Mouse (Mus musculus) liver, adult 2 months (tissue): ENCODE data around the gene Med16. TPM values are rescaled to one million over a fixed set of nuclear protein-coding genes. Genes with fewer than 3 reads are reported as not detected.
A peak's percentile ranks its signal among the peaks of the same experiment; 100 is the strongest.

ENCODE experiments used
- DNase-seq: peaks from one replicate; pipeline ENCODE4 v3.0.0-alpha.2; 2011; ENCODE audit warnings: low read depth, low spot score; ENCODE audit errors: extremely low read depth
- H3K27ac ChIP-seq: fragments of 200-500 bp; replicated peaks from 2 replicates; pipeline ENCODE4 v1.5.1; 2012; ENCODE audit warnings: low read depth, mild to moderate bottlenecking, control low read depth, inconsistent platforms, low read length; ENCODE audit not compliant: insufficient read depth
- H3K27me3 ChIP-seq: fragments of 200-500 bp; 2 replicates; pipeline ENCODE4 v1.6.1; 2012; ENCODE audit warnings: mild to moderate bottlenecking, moderate library complexity, low read length, inconsistent platforms; ENCODE audit not compliant: control insufficient read depth, insufficient read depth
- H3K36me3 ChIP-seq: fragments of 200-500 bp; 2 replicates; pipeline ENCODE4 v1.6.1; 2012; ENCODE audit warnings: low read length, inconsistent platforms; ENCODE audit not compliant: control insufficient read depth, insufficient read depth
- H3K4me1 ChIP-seq: fragments of 200-500 bp; 2 replicates; pipeline ENCODE4 v1.6.1; 2011; ENCODE audit warnings: low read length; ENCODE audit not compliant: control insufficient read depth, insufficient read depth
- H3K4me3 ChIP-seq: fragments of 200-500 bp; 2 replicates; pipeline ENCODE4 v1.5.1; 2011; ENCODE audit warnings: low read depth, mild to moderate bottlenecking, control low read depth, low read length, moderate library complexity; ENCODE audit not compliant: insufficient read depth
- H3K79me2 ChIP-seq: fragments of 200-500 bp; 2 replicates; pipeline ENCODE4 v1.6.1; 2012; ENCODE audit warnings: inconsistent platforms, mild to moderate bottlenecking, low read length, moderate library complexity; ENCODE audit not compliant: control insufficient read depth, insufficient read depth
- H3K9ac ChIP-seq: fragments of 200-500 bp; 2 replicates; pipeline ENCODE4 v1.6.1; 2012; ENCODE audit warnings: low read depth, mild to moderate bottlenecking, control low read depth, inconsistent platforms, low read length
- CTCF ChIP-seq: fragments of 200-500 bp; IDR thresholded peaks from 2 replicates; pipeline ENCODE4 v1.5.1; 2011; ENCODE audit warnings: low read depth, low read length, control low read depth
- POLR2A ChIP-seq: fragments of 200-500 bp; IDR thresholded peaks from 2 replicates; pipeline ENCODE4 v1.6.1; 2011; ENCODE audit warnings: low read length, control low read depth; ENCODE audit not compliant: insufficient read depth; ENCODE audit errors: extremely low read depth
- WGBS: fragments of 180-500 bp; shearing (Covaris S2); methylation state at CpG from one replicate; pipeline ENCODE4 v1.1.7; 2018; 5-methylcytosine and 5-hydroxymethylcytosine counted together
- polyA plus RNA-seq: library from polyadenylated mRNA; depleted of rRNA; stranded (reverse); fragments of >200 nt; gene quantifications from 2 replicates; pipeline ENCODE4 v1.2.3, GENCODE M21; 2012
- total RNA-seq: library from RNA; depleted of rRNA; stranded (reverse); fragments of >200 nt; gene quantifications from 2 replicates; pipeline ENCODE4 v1.2.3, GENCODE M21; 2014

Gene Med16
- total and polyA plus RNA-seq, 2 experiments: 5.9 to 29.9 TPM

DNA sequence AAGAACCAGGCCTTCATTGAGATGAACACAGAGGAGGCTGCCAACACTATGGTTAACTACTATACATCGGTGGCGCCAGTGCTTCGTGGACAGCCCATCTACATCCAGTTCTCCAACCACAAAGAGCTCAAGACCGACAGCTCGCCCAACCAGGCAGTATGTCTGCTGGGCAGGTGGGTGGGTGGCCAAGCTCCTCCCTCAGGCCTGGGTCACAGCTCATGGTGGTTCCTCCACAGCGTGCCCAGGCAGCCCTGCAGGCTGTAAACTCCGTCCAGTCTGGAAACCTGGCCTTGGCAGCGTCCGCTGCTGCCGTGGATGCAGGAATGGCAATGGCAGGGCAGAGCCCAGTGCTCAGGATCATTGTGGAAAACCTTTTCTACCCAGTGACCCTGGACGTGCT, 49.6 kb downstream of the Med16 start:
- DNase-seq: no peak
- peaks cover 25% of the 10 kb centered on the region for H3K36me3 ChIP-seq
- 80% methylated on average over 11 of the region's 11 CpGs for WGBS

DNA sequence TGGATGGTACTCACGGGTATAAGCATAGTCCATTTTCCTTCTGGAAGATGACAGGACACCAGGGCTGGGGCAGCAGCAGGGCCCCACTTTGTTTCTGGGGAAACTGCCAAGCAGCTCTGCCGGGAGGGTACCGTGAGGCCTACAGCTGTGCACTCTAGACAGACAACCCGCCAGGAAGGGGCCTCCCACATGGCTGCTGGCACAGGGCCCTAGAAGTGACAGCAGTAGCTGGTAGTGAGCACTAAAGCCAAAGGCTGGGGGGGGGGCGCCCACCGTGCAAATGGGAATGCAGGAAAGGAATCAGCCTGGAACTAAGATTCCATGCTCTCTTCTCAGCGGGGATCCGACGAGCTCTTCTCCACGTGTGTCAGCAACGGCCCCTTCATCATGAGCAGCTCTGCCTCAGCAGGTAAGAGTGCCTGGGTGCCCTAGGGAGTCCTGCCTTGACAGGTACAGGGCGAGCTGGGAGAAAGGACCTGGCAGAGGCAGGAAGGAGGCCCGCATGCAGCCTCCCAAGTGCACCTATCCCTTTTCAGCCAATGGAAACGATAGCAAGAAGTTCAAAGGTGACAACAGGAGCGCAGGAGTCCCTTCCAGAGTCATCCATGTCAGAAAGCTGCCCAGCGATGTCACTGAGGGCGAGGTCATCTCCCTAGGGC, 50.2 kb downstream of the Med16 start:
- DNase-seq: peak; percentile 44
- Histone ChIP-seq H3K79me2 (peaks cover 42% of the 10 kb centered on the region), H3K4me3 (no peak overlapping the region), H3K27me3 (no peaks in the 10 kb centered on the region), H3K36me3 (peaks cover 25% of the 10 kb centered on the region), H3K27ac (no peak overlapping the region), H3K4me1 (peaks cover 22% of the 10 kb centered on the region), H3K9ac (no peak overlapping the region)
- 36% methylated on average over 17 of the region's 17 CpGs for WGBS
- TF ChIP-seq CTCF: no peak
- TF ChIP-seq POLR2A: no peak

More for the DNA sequence above, 49.6 kb downstream of the Med16 start:
- Histone ChIP-seq H3K9ac (no peak overlapping the region), H3K4me3 (no peak overlapping the region), H3K27me3 (no peaks in the 10 kb centered on the region), H3K79me2 (peaks cover 42% of the 10 kb centered on the region), H3K4me1 (peaks cover 22% of the 10 kb centered on the region), H3K27ac (no peak overlapping the region)
- no peak for TF ChIP-seq POLR2A
- no peak for TF ChIP-seq CTCF

DNA sequence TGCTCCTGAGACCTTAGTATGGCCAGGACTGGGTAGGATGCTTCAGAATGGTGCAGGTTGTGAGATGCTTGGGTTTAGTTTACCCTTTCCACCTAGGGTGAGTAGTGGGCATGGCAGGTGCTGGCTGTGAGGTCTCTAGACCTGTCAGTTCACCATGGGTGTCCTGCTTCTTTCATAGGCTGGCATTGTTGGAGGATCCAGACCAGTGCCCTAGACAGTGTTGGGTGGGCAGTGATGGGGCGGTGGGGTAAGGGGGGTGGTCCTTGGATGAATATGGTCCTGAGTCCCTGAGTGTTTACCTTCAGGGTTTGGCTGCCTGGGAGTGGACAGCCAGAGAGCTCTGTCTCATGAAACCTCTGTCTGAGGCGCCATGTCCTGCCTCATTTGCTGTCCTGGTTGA, 50.8 kb downstream of the Med16 start:
- H3K4me3 ChIP-seq: no peak overlapping the region
- no peak overlapping the region for H3K27ac ChIP-seq
- no peak overlapping the region for H3K9ac ChIP-seq
- H3K36me3 ChIP-seq: peaks cover 25% of the 10 kb centered on the region
- TF ChIP-seq CTCF (no peak), POLR2A (no peak)
- DNase-seq: no peak
- peaks cover 42% of the 10 kb centered on the region for H3K79me2 ChIP-seq
- no peaks in the 10 kb centered on the region for H3K27me3 ChIP-seq
- H3K4me1 ChIP-seq: peaks cover 25% of the 10 kb centered on the region
- 71% methylated on average over 2 of the region's 2 CpGs for WGBS

DNA sequence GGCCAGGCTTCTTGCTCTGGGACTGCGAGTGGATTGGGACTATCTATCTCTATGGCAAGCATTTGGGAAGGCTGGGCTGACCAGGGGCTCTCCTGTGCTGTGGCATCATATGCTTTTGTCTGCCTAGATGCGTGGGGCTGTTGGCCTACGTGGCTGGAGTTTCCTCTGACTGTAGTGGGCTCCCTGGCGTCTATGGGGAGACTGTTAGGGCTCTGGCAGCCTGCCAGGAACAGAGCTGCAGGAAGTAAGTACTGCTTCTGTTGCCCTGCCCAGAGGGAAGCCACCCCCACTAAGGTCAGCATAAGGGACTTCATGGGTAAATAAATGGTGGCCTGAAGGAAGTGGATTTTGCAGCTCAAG, 51.3 kb downstream of the Med16 start:
- Histone ChIP-seq H3K4me3 (no peak overlapping the region), H3K9ac (peak overlapping the region; percentile 48; the same call in 1 of the 2 replicates), H3K27me3 (no peaks in the 10 kb centered on the region), H3K36me3 (peaks cover 25% of the 10 kb centered on the region), H3K79me2 (peaks cover 42% of the 10 kb centered on the region), H3K4me1 (peaks cover 26% of the 10 kb centered on the region), H3K27ac (peak overlapping the region; percentile 5; the same call in 1 of the 2 replicates)
- no peak for TF ChIP-seq CTCF
- no peak for TF ChIP-seq POLR2A
- DNase-seq: peak; percentile 54
- WGBS: 14% methylated on average over 4 of the region's 4 CpGs

DNA sequence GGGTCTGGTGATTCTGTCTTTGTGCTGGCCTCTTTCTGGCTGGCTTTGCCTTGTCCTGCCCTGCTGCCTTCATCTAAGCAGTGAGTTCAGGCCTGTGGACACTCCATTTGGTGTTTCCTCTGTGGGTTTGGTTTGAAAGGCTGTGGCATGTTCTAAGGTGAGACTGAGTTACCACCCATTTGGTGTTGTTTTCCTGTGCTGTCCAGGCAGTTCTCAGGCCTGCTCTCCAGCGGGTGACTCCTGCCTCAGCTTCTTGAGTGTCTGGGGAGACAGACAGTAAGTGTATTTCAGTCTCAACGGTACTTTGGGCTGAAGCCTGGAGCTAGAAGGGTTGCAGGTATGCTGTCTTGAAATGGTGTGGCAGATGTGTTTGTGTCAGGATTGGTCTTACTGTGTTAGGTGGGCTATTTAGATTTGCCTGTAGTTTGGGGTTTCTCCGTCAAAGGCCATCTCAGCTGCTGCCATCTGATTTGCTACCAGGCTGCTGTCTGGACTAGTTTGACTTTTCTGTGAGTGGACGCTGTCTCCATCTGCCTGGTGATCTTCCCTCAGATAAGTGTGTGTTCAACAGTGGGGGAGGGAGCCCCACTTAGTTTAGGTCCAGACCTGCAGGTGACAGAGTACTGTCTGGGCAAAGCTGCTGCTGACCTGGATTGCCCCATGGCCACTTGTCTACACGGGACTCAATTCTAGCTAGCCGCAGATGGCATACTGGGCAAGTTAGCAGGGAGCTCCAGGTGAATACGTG, 51.8 kb downstream of the Med16 start:
- Histone ChIP-seq H3K27ac (peak overlapping the region; percentile 7; the same call in 1 of the 2 replicates), H3K79me2 (peaks cover 42% of the 10 kb centered on the region), H3K27me3 (no peaks in the 10 kb centered on the region), H3K4me3 (peak overlapping the region; percentile 30), H3K4me1 (peaks cover 26% of the 10 kb centered on the region), H3K36me3 (peaks cover 24% of the 10 kb centered on the region), H3K9ac (peak overlapping the region; percentile 48)
- DNase-seq: peak; percentile 33
- 13% methylated on average over 7 of the region's 7 CpGs for WGBS
- TF ChIP-seq POLR2A (no peak), CTCF (no peak)
